Mouse (Mus musculus): Measurements from ENCODE around the gene Arhgap25. TPM values are rescaled to one million over a fixed set of nuclear protein-coding genes. Genes with fewer than 3 reads are reported as not detected.

Arhgap25 gene
- 193 TPM for polyA plus RNA-seq (2017; shearing (Covaris generic))

DNA sequence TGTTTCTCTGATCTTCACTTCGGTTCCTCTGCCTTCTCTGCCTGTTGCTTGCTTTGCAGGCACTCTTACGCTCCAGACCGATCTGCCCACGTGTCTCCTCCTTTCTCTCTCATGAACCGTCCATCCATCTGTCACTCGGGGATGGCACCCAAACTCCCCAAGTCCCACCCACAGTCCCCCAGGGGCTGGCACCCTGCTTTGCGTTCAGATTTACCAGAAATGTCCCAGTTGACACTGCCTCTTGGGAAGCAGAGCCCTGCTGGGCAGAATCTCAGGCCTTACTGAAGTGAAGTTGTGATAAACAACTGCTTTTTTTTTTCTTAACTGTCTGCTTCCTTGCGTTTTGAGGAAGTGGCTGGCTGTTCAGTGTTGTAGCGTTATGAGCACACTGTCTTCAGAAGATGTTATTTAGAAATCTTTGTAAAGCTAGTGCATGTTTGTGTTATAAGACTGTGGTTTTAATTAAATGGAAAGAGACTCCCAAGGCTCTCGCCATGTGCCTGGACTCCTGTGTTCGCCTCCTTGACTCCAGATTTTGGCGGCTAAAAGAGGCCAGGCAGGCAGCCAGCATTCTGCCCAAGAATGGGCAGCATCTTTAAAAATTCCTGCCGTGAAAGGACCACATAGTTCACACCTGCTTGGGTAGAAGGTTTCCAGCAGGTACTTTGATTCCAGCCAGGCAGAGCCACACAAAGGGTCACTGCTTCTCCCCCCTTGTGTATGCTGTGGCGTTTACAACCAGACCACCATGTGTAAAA lies at the start of gene Arhgap25:
Gene Arhgap25 (minus strand): TSS at position 307 of the 758 bp plus-strand sequence.

DNA sequence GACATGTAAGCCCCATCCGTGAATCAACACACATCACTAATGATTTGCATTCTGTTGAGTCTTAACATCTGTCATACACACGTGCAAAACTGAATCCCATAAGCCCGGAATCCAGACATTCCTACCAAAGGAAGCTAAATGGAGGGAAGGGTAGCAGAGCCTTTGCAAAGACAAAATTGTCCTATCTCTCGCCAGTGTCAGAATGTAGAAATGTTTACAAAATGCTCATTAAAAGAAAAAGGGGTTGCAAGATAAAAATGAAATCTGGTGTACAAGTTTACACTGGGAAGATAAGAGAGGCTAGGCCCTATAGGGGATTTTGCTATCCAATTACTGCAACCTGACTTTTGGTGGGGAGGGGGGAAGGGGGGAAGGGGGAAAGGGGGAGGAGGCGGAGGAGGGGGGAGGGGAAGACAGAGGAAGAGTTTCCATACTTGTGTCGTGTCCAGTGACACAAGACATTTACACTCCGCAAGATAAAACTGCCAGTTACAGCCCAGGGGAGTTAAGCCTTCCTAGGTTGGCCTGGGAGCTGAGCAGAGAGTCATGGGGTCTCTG lies 104.5 kb downstream of the Arhgap25 start, which contains the start of gene Bmp10:
Gene Bmp10 (plus strand): TSS at position 508 of the 558 bp plus-strand sequence.

Other genes with a start within 250 kb of the Arhgap25 start
- gene Antxr1, start 197.4 kb downstream of the Arhgap25 start, polyA plus RNA-seq (2017; shearing (Covaris generic)): not detected
- gene Gkn1, start 182.3 kb downstream of the Arhgap25 start, polyA plus RNA-seq (2017; shearing (Covaris generic)): not detected
- not detected for gene Gkn2, start 159.9 kb downstream of the Arhgap25 start, polyA plus RNA-seq (2017; shearing (Covaris generic))
- not detected for gene Gkn3, start 144.3 kb downstream of the Arhgap25 start, polyA plus RNA-seq (2017; shearing (Covaris generic))
- gene Bmp10, start 104.3 kb downstream of the Arhgap25 start, polyA plus RNA-seq (2017; shearing (Covaris generic)): not detected
- 0.11 TPM for gene Prokr1, start 57.5 kb upstream of the Arhgap25 start, polyA plus RNA-seq (2017; shearing (Covaris generic))
- gene Aplf, start 138.9 kb upstream of the Arhgap25 start, polyA plus RNA-seq (2017; shearing (Covaris generic)): 9.8 TPM
- 0.50 TPM for gene Efcc1, start 197.6 kb upstream of the Arhgap25 start, polyA plus RNA-seq (2017; shearing (Covaris generic))
- gene Gp9, start 244.8 kb upstream of the Arhgap25 start, polyA plus RNA-seq (2017; shearing (Covaris generic)): not detected

All from CD4-positive, CD25-positive, alpha-beta regulatory T cell, adult 9 weeks (primary cell).